Mouse (Mus musculus) embryonic facial prominence, embryonic 14.5 days (tissue): ENCODE results near the gene Pgrmc2. TPM values are rescaled to one million over a fixed set of nuclear protein-coding genes. Genes with fewer than 3 reads are reported as not detected.

Source experiments
- ATAC-seq: fragments of 200-750 bp; cut with Nextera tagmentation; 2 replicates; pipeline ENCODE4 v1.8.0; 2017; ENCODE audit warnings: low read depth, moderate number of reproducible peaks, moderate TSS enrichment
- DNase-seq: peaks from one replicate; pipeline ENCODE4 v3.0.0-alpha.2; 2015; ENCODE audit warnings: low spot score
- H3K27ac ChIP-seq: fragments of 300-500 bp; sonication (generic); replicated peaks from 2 replicates; pipeline ENCODE4 v1.5.1; 2014; ENCODE audit warnings: low read depth, mild to moderate bottlenecking, low read length, moderate library complexity
- H3K27me3 ChIP-seq: fragments of 300-500 bp; sonication (generic); replicated peaks from 2 replicates; pipeline ENCODE4 v1.6.1; 2014; ENCODE audit warnings: low read length; ENCODE audit not compliant: control insufficient read depth, insufficient read depth
- H3K36me3 ChIP-seq: fragments of 300-500 bp; sonication (generic); 2 replicates; pipeline ENCODE4 v1.6.1; 2014; ENCODE audit warnings: low read length, mixed read lengths; ENCODE audit not compliant: control insufficient read depth, insufficient read depth
- H3K4me1 ChIP-seq: fragments of 300-500 bp; sonication (generic); 2 replicates; pipeline ENCODE4 v1.6.1; 2014; ENCODE audit warnings: antibody characterized with exemption, low read length; ENCODE audit not compliant: control insufficient read depth, insufficient read depth
- H3K4me2 ChIP-seq: fragments of 300-500 bp; sonication (generic); 2 replicates; pipeline ENCODE4 v1.6.1; 2014; ENCODE audit warnings: low read depth, mild to moderate bottlenecking, low read length, moderate library complexity, mixed read lengths
- H3K4me3 ChIP-seq: fragments of 300-500 bp; sonication (generic); 2 replicates; pipeline ENCODE4 v1.5.1; 2014; ENCODE audit warnings: low read depth, mild to moderate bottlenecking, low read length
- H3K9ac ChIP-seq: fragments of 300-500 bp; sonication (generic); 2 replicates; pipeline ENCODE4 v1.6.1; 2014; ENCODE audit warnings: low read depth, mild to moderate bottlenecking, low read length, moderate library complexity, mixed read lengths
- H3K9me3 ChIP-seq: fragments of 300-500 bp; sonication (generic); 2 replicates; pipeline ENCODE4 v1.6.1; 2016; ENCODE audit warnings: low read length; ENCODE audit not compliant: control insufficient read depth
- WGBS: fragments of 180-500 bp; shearing (Covaris S2); extraction: QIAGEN DNeasy Blood & Tissue Kit; methylation state at CpG from one replicate; pipeline ENCODE4 v1.1.7; 2014; 5-methylcytosine and 5-hydroxymethylcytosine counted together
- polyA plus RNA-seq: library from polyadenylated mRNA; unstranded; fragments of >200 nt; fragmentation: Nextera tagmentation; extraction: Ambion mirVana; gene quantifications from 2 replicates; pipeline ENCODE4 v1.2.1, GENCODE M21; 2014

The Pgrmc2 gene
- polyA plus RNA-seq, 1 experiment from 2014 or later: 33.7 TPM

DNA sequence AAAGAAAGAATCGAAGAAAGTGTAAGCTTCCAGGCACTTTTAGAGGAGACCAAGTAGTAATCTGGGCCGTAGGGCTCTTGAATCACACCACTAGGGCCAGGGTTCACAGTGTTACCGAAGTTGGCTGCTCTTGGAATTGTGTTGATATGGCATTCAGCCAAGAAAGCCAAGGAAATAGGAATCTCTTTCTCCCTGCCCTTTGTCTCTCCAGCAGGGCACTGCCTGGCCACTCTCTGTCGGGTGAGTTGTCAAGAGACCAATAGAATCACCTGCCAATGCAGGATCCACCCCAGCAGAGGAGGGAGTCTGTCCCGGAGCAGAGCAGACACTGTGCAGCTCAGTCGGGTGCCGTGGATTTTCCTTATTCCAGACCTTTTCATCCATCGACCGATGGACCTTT lies 19.1 kb upstream of the Pgrmc2 start:
- ATAC-seq: no peak

DNA sequence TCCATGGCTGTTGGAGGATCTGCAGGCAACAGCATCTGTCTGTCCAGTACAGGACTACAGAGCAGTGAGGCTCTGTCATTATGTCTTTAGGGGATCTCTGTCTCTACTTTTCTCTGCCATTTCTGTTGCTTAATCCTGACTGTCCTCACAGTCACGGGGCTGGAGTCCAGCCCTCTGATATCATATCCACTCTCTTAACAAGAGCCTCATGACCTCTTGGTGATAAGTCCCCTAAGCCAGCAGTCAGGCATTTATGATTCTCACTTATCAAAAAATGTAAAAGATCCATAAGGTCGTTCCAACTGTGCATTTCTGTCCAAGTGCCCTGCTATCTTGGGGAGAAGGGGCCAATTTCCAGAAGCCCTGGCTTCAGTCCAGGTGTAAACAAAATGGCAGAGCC lies 17.3 kb upstream of the Pgrmc2 start:
- Histone ChIP-seq H3K9ac (no peak overlapping the region), H3K27me3 (no peaks in the 10 kb centered on the region), H3K9me3 (no peaks in the 10 kb centered on the region), H3K36me3 (no peaks in the 10 kb centered on the region), H3K4me1 (no peaks in the 10 kb centered on the region), H3K4me2 (no peak overlapping the region), H3K27ac (no peak overlapping the region), H3K4me3 (no peak overlapping the region)
- DNase-seq: no peak
- 70% methylated on average over 2 of the region's 2 CpGs for WGBS
- ATAC-seq: no peak

More for the DNA sequence above, 19.1 kb upstream of the Pgrmc2 start:
- no peaks in the 10 kb centered on the region for H3K4me1 ChIP-seq
- H3K36me3 ChIP-seq: no peaks in the 10 kb centered on the region
- H3K9me3 ChIP-seq: no peaks in the 10 kb centered on the region
- H3K4me3 ChIP-seq: no peak overlapping the region
- no peak overlapping the region for H3K27ac ChIP-seq
- H3K4me2 ChIP-seq: no peak overlapping the region
- no peaks in the 10 kb centered on the region for H3K27me3 ChIP-seq
- DNase-seq: no peak
- WGBS: 87% methylated on average over 9 of the region's 9 CpGs
- H3K9ac ChIP-seq: no peak overlapping the region

DNA sequence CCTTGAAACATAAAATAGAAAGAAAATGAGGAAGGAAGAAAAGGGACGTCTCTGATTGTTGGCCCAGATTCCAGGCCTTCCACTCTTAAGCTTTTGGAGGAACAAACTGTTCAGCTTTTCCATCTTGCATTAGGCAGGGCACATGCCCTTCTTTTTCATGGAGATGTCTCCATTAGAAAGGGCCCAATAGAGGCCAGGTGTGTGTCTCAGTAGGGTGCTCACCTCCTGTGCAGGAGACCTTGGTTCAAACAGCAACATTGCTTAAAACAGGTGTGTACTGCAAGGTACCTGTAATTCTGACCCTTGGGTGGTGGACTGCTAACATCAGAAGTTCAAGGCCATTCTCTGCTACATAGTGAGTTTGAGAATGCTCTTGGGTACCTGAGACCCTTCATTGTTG lies 16.8 kb upstream of the Pgrmc2 start:
- WGBS: 73% methylated on average over 1 of the region's 1 CpGs
- ATAC-seq: no peak

DNA sequence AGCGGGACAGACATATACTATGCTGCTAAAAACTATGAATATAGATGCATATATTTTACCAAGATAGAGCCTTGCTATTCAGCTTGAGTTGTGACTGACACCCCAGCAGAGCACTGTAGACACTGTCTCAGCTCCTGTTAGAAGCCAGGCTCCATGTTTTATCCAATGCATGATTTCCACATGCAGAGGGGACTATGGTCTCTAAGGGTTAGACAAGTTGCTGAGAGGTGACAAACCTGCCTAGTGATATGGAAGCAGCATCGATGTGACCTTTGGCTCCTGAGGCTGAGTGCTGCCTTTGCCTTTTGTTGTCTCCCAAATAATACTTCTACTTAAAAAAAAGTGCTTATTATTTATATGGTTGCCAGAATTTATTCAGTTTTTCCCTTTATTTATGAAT lies 10.4 kb upstream of the Pgrmc2 start:
- no peaks in the 10 kb centered on the region for H3K9me3 ChIP-seq
- DNase-seq (no peak), ATAC-seq (no peak)
- no peak overlapping the region for H3K27ac ChIP-seq
- H3K4me3 ChIP-seq: no peak overlapping the region
- H3K36me3 ChIP-seq: no peaks in the 10 kb centered on the region
- H3K27me3 ChIP-seq: no peaks in the 10 kb centered on the region
- no peak overlapping the region for H3K4me2 ChIP-seq
- 84% methylated on average over 2 of the region's 2 CpGs for WGBS
- no peaks in the 10 kb centered on the region for H3K4me1 ChIP-seq
- H3K9ac ChIP-seq: no peak overlapping the region

More for the DNA sequence above, 16.8 kb upstream of the Pgrmc2 start:
- Histone ChIP-seq H3K4me2 (no peak overlapping the region), H3K9ac (no peak overlapping the region), H3K27me3 (no peaks in the 10 kb centered on the region), H3K4me3 (no peak overlapping the region), H3K36me3 (no peaks in the 10 kb centered on the region), H3K9me3 (no peaks in the 10 kb centered on the region), H3K4me1 (no peaks in the 10 kb centered on the region), H3K27ac (no peak overlapping the region)
- DNase-seq: no peak

DNA sequence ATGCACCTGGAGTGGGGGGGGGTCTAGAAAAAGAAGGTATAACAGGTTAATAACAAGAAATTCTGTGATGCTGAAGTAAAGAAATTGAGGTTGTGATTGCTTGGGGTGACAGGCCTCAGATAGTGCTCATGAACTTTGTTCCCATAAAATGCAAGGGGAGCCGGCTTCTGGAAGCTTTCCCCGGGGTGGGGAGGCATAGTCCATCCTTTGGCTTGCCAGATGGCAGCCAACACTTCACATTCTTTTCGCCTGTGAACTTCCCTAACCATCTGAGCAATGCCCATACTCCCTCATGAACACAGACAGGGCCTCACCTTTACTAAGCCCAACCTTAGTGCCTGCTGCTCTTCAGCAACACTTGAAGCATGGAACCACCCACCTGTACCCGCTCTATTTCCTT lies 9.5 kb upstream of the Pgrmc2 start:
- H3K27me3 ChIP-seq: no peaks in the 10 kb centered on the region
- 75% methylated on average over 4 of the region's 4 CpGs for WGBS
- H3K4me3 ChIP-seq: no peak overlapping the region

DNA sequence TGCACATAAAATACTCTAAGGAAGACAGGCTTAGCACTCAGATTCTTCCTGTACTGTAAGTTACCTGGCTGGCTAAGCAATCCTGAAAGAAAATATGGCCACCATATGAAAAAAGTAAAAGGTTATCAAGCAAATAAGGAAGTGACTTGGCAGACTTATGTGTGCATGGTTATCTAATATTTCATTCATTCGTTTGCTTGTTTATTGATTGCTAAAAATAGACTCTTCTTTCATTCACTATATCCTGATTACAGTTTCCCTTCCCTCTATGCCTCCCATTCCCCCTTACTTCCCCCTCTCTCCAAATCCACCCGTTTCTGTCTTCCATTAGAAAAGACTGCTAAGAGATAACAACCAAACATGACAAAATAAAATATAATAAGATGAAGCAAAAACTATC lies 8.0 kb upstream of the Pgrmc2 start:
- H3K4me3 ChIP-seq: no peak overlapping the region
- H3K9me3 ChIP-seq: no peaks in the 10 kb centered on the region
- H3K9ac ChIP-seq: no peak overlapping the region
- H3K4me2 ChIP-seq: no peak overlapping the region
- no peak overlapping the region for H3K27ac ChIP-seq
- ATAC-seq (no peak), DNase-seq (no peak)
- H3K4me1 ChIP-seq: no peaks in the 10 kb centered on the region
- no peaks in the 10 kb centered on the region for H3K27me3 ChIP-seq
- 84% methylated on average over 2 of the region's 2 CpGs for WGBS
- no peaks in the 10 kb centered on the region for H3K36me3 ChIP-seq

More for the DNA sequence above, 9.5 kb upstream of the Pgrmc2 start:
- Histone ChIP-seq H3K27ac (no peak overlapping the region), H3K4me2 (no peak overlapping the region), H3K9ac (no peak overlapping the region), H3K9me3 (no peaks in the 10 kb centered on the region), H3K4me1 (no peaks in the 10 kb centered on the region), H3K36me3 (no peaks in the 10 kb centered on the region)
- DNase-seq: no peak
- no peak for ATAC-seq

DNA sequence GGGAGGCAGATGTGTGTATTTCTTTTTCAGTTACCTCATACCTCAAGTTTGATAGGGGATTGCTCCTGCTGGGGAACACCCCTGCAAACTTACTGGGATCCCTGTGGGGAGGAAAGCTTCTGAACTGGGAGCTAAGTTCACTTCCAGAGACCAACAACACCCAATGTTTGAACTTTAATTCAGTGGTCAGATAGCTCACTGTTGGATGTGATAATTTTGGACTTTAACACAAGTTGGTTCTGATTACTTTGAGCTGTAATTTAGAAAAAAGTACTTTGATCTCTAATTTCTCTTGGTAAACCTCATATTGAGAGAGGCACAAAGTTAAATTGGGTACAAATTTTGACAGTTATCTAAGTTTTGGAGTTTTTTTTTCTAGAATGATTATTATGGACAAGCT lies 4.2 kb upstream of the Pgrmc2 start:
- H3K27me3 ChIP-seq: no peaks in the 10 kb centered on the region
- DNase-seq (no peak), ATAC-seq (no peak)
- H3K9me3 ChIP-seq: no peaks in the 10 kb centered on the region
- H3K36me3 ChIP-seq: no peaks in the 10 kb centered on the region
- H3K4me2 ChIP-seq: no peak overlapping the region
- peaks cover 6% of the 10 kb centered on the region; the same call in 1 of the 2 replicates for H3K4me1 ChIP-seq
- H3K27ac ChIP-seq: no peak overlapping the region
- no peak overlapping the region for H3K9ac ChIP-seq
- no peak overlapping the region for H3K4me3 ChIP-seq

DNA sequence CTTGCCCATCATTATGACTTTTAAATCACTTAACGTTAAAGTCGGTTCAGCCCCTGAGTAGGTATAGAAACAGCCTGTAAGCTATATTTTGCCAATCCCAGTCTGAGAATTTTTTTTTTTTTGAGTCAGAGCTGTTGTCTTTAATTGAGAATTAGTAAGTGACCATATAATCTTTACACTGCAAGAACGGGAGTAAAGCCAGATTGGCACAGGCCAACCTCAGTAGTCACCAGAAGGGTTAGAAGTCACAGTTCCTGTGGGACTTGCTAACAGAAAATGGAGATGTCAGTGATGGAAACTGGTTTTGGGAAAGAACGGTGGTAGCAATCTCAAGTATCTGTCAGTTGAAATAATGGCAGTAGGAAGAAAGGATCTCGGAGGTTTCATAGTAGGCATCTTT lies 1.6 kb upstream of the Pgrmc2 start:
- Histone ChIP-seq H3K9ac (no peak overlapping the region), H3K9me3 (no peaks in the 10 kb centered on the region), H3K4me3 (0 out of 2 replicates have a peak overlapping the region, but pooled peaks have one; percentile 86), H3K27ac (no peak overlapping the region), H3K4me1 (peaks cover 20% of the 10 kb centered on the region; the same call in 1 of the 2 replicates), H3K4me2 (peak overlapping the region; percentile 62), H3K36me3 (no peaks in the 10 kb centered on the region), H3K27me3 (no peaks in the 10 kb centered on the region)
- WGBS: 80% methylated on average over 5 of the region's 5 CpGs
- no peak for DNase-seq
- ATAC-seq: no peak

DNA sequence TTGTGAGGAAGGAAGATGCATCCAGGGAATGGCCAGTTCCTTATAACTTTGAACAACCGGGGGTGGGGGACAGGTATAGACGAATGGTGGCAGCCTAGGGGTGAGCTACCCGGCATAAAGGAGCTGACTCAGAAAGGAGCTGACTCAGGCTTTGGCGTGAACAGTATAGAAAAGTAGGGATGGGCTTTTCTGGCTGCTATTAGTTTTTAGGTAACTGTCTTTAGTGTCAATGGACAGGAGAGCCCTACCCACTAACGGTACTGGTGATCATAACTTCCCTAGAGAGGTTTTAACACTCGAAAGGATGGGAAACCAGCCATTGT lies 905 bp upstream of the Pgrmc2 start:
- Histone ChIP-seq H3K4me1 (peaks cover 20% of the 10 kb centered on the region; the same call in 1 of the 2 replicates), H3K9ac (peak overlapping the region; percentile 91), H3K36me3 (no peaks in the 10 kb centered on the region), H3K4me3 (peak overlapping the region; percentile 86), H3K9me3 (no peaks in the 10 kb centered on the region), H3K27ac (peak overlapping the region; percentile 91), H3K27me3 (no peaks in the 10 kb centered on the region), H3K4me2 (peak overlapping the region; percentile 62)
- WGBS: 0% methylated on average over 6 of the region's 6 CpGs
- peak; percentile 48 for DNase-seq
- peak; percentile 9 for ATAC-seq
